Mouse (Mus musculus) heart, adult 2 months (tissue): ENCODE data around the gene Glis3. TPM values are rescaled to one million over a fixed set of nuclear protein-coding genes. Genes with fewer than 3 reads are reported as not detected.

Source experiments
- DNase-seq, 2 experiments: peaks; one replicate each; pipeline ENCODE4 v3.0.0; 2021
- H3K27ac ChIP-seq: fragments of 200-600 bp; 2 replicates; pipeline ENCODE4 v1.8.1; 2022
- H3K27me3 ChIP-seq: fragments of 200-500 bp; 2 replicates; pipeline ENCODE4 v1.6.1; 2012; ENCODE audit warnings: mild to moderate bottlenecking, low read length, inconsistent platforms, mixed read lengths; ENCODE audit not compliant: control insufficient read depth, insufficient read depth
- H3K36me3 ChIP-seq: fragments of 200-500 bp; 2 replicates; pipeline ENCODE4 v1.6.1; 2012; ENCODE audit warnings: low read length, inconsistent platforms; ENCODE audit not compliant: control insufficient read depth, insufficient read depth
- H3K4me1 ChIP-seq: fragments of 200-500 bp; 2 replicates; pipeline ENCODE4 v1.6.1; 2011; ENCODE audit warnings: low read length; ENCODE audit not compliant: control insufficient read depth, insufficient read depth
- H3K4me3 ChIP-seq: fragments of 200-600 bp; 2 replicates; pipeline ENCODE4 v1.8.1; 2022
- H3K79me2 ChIP-seq: fragments of 200-500 bp; replicated peaks from 2 replicates; pipeline ENCODE4 v1.6.1; 2012; ENCODE audit warnings: mild to moderate bottlenecking, inconsistent platforms, low read length, moderate library complexity, mixed read lengths; ENCODE audit not compliant: control insufficient read depth, insufficient read depth
- H3K9ac ChIP-seq: fragments of 200-500 bp; 2 replicates; pipeline ENCODE4 v1.6.1; 2012; ENCODE audit warnings: low read depth, mild to moderate bottlenecking, control low read depth, inconsistent platforms, low read length, mixed read lengths
- CTCF ChIP-seq: fragments of 200-600 bp; IDR thresholded peaks from 2 replicates; pipeline ENCODE4 v1.8.1; 2022; ENCODE audit warnings: antibody characterized with exemption, mild to moderate bottlenecking, moderate library complexity
- EP300 ChIP-seq: fragments of 200-500 bp; IDR thresholded peaks from 2 replicates; pipeline ENCODE4 v1.6.1; 2011; ENCODE audit warnings: low read depth, low read length, control low read depth; ENCODE audit not compliant: insufficient read depth
- POLR2A ChIP-seq: fragments of 200-500 bp; IDR thresholded peaks from 2 replicates; pipeline ENCODE4 v1.6.1; 2011; ENCODE audit warnings: mild to moderate bottlenecking, low read depth, low read length, control low read depth; ENCODE audit not compliant: insufficient read depth
- WGBS: fragments of 180-500 bp; shearing (Covaris S2); methylation state at CpG from one replicate; pipeline ENCODE4 v1.1.7; 2018; 5-methylcytosine and 5-hydroxymethylcytosine counted together
- intact Hi-C: fragments of 180-260 bp; cut with DNase I; formaldehyde crosslinking; loops from one replicate; pipeline ENCODE4 v1.15.1; 2025
- polyA plus RNA-seq: library from polyadenylated mRNA; depleted of rRNA; stranded (reverse); fragments of >200 nt; gene quantifications from 2 replicates; pipeline ENCODE4 v1.2.3, GENCODE M21; 2012
- total RNA-seq, 2 experiments: library from RNA; stranded (reverse); gene quantifications; 2 replicates each; pipeline ENCODE4 v1.2.3; 2021

Glis3 gene
- total and polyA plus RNA-seq, 3 experiments: 0.55 to 1.3 (median 1.1) TPM

DNA sequence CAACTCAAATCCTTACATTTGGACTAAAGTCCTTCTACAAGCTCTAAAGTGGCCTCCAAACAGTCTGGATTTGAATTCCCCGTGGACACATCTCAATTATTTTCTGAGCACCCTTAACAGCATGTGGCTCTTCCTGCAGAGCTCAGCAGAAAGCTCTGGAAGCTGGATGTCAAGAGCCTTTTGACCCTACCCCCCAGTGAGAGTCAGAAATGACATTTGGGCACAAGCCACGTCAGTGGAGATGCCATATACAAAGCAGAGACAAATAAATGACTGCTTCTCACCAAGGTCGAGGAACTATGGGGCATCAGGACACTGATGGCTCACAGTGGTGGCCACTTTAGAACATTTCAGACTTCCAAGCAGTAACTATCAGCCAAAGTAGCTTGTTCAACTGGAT is 146.3 kb downstream of the Glis3 start:
- Histone ChIP-seq H3K27me3 (no peaks in the 10 kb centered on the region; the same call in 1 of the 2 replicates), H3K27ac (no peak overlapping the region), H3K4me3 (no peak overlapping the region), H3K36me3 (no peaks in the 10 kb centered on the region), H3K4me1 (no peaks in the 10 kb centered on the region), H3K9ac (no peak overlapping the region), H3K79me2 (no peaks in the 10 kb centered on the region)
- WGBS: 60% methylated on average over 3 of the region's 3 CpGs
- TF ChIP-seq CTCF: no peak
- intact Hi-C loops: loop anchor here (10.0 kb wide), 1 partner anchor 369 kb away; no protein-coding TSS in a partner anchor
- DNase-seq: no peak

DNA sequence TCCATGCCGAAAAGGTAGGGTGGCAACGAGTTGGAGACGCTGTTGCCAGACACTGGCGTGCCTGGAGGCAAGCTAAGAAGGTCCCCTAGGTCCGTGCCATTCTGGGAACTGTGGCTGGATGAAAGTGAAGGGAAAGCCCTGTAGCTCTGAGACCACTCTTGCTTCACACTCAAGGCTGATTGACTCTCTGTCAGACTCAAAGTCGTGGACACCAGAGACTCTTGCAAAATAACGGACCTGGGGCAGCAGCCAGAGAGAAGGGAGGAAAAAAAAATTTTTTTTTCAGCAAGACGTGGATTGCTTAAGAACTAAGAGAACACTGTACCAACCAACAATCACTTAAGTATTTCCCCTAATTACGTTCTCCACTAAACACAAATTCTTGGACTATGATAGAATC is 148.1 kb downstream of the Glis3 start:
- TF ChIP-seq POLR2A: no peak
- TF ChIP-seq CTCF: no peak
- no peak for TF ChIP-seq EP300
- Histone ChIP-seq H3K4me3 (no peak overlapping the region), H3K9ac (no peak overlapping the region), H3K27ac (no peak overlapping the region), H3K79me2 (no peaks in the 10 kb centered on the region), H3K27me3 (no peaks in the 10 kb centered on the region; the same call in 1 of the 2 replicates), H3K4me1 (no peaks in the 10 kb centered on the region), H3K36me3 (no peaks in the 10 kb centered on the region)
- peak in 1 of 2 experiments; percentile 7 for DNase-seq
- intact Hi-C loops: loop anchor here (10.0 kb wide), 1 partner anchor 367 kb away; no protein-coding TSS in a partner anchor
- WGBS: 80% methylated on average over 9 of the region's 9 CpGs

DNA sequence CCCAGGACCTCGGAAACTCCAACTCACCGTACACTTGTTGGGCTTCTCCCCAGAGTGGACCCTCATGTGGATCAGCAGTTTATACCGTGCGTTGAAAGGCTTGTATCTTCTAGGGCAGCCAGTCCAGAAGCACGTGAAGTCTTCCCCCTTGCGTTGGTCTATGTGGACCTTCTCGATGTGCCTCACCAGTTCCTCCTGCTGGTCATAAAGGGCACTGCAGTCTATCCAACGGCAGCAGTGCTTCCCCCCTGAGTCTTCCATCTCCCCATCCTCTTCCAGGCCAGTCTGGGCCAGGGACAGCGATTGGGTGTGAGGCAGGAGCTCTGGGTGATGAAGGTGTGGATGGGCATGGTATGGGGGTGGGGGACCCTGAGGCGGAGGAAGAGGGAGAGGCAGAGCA is 149.0 kb downstream of the Glis3 start:
- intact Hi-C loops: loop anchor here (10.0 kb wide), 1 partner anchor 366 kb away; no protein-coding TSS in a partner anchor
- Histone ChIP-seq H3K4me3 (no peak overlapping the region), H3K36me3 (no peaks in the 10 kb centered on the region), H3K27ac (no peak overlapping the region), H3K9ac (no peak overlapping the region), H3K4me1 (no peaks in the 10 kb centered on the region), H3K79me2 (no peaks in the 10 kb centered on the region), H3K27me3 (no peaks in the 10 kb centered on the region; the same call in 1 of the 2 replicates)
- 64% methylated on average over 10 of the region's 10 CpGs for WGBS
- peak; percentile 76 for TF ChIP-seq CTCF
- no peak for TF ChIP-seq POLR2A
- DNase-seq: peak; percentile 12 to 35

DNA sequence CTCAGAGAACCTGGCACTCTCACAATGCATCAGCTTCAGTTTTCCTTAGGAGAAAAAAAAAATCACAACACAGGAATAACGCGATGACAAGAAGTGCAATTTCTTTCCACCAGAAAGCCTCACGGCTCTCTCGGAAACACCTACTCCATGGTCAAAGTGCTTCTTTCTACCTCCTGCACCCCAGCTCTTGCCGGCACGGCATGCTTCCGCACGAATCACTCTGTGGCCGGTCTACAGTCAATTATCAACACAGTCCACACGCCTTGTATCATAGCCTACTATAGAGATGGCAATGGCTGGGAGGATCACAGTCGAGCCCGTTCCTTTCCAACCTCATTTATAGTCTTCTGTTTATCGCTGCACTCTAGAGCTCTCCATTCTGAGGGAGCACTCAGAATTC is 150.9 kb downstream of the Glis3 start:
- H3K4me1 ChIP-seq: no peaks in the 10 kb centered on the region
- no peak for DNase-seq
- no peak for TF ChIP-seq EP300
- TF ChIP-seq CTCF: no peak
- no peak overlapping the region for H3K27ac ChIP-seq
- no peaks in the 10 kb centered on the region for H3K36me3 ChIP-seq
- no peak overlapping the region for H3K9ac ChIP-seq
- no peak overlapping the region for H3K4me3 ChIP-seq
- WGBS: 90% methylated on average over 13 of the region's 13 CpGs
- intact Hi-C loops: no loop called here
- H3K27me3 ChIP-seq: no peaks in the 10 kb centered on the region; the same call in 1 of the 2 replicates
- H3K79me2 ChIP-seq: no peaks in the 10 kb centered on the region

DNA sequence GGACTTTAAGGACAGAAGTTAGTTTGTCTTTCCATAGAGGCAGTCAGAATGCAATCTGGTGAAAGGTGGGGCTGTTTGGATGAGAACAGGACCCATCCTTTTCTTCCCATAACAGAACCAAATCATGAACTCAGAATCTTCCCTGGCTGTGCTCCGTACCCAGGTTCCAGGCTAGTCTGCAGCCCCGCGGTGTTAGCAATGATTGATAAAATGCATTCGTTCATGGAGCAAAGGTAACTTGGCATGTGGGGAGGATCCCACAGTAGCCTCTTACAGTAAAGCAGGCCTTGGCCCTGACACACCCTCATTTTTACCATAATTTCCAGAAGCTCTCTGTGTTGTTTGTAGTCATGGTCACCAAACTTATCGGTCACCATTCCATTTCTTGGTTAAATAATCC is 152.4 kb downstream of the Glis3 start:
- DNase-seq: no peak
- WGBS: 93% methylated on average over 5 of the region's 5 CpGs
- Histone ChIP-seq H3K79me2 (no peaks in the 10 kb centered on the region), H3K4me1 (no peaks in the 10 kb centered on the region), H3K27ac (no peak overlapping the region), H3K36me3 (no peaks in the 10 kb centered on the region), H3K4me3 (no peak overlapping the region), H3K9ac (no peak overlapping the region), H3K27me3 (no peaks in the 10 kb centered on the region; the same call in 1 of the 2 replicates)
- intact Hi-C loops: no loop called here
- no peak for TF ChIP-seq CTCF

DNA sequence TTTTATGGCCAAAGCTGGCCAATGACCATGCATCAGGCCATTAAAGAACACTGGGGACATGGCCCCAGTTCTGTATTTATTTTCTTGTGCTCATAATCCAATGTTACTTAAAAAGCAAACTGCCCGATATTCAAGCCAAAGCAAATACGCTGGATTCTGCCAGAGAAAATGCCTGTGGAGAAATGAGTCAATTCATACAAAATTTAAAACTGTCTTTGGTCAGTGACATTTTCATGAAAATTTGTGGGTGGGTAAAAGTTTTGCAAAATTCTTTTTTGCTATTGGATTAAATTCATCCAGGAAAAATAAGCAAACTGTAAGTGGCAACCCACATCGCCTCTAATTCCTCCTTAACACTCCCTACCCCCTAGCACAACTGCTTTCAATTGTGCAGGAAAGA is 154.5 kb downstream of the Glis3 start:
- TF ChIP-seq CTCF: no peak
- TF ChIP-seq POLR2A: no peak
- no peak for TF ChIP-seq EP300
- Histone ChIP-seq H3K36me3 (no peaks in the 10 kb centered on the region), H3K4me1 (no peaks in the 10 kb centered on the region), H3K4me3 (no peak overlapping the region), H3K27me3 (no peaks in the 10 kb centered on the region; the same call in 1 of the 2 replicates), H3K9ac (no peak overlapping the region), H3K27ac (no peak overlapping the region), H3K79me2 (no peaks in the 10 kb centered on the region)
- WGBS: 81% methylated on average over 3 of the region's 3 CpGs
- intact Hi-C loops: no loop called here
- no peak for DNase-seq

DNA sequence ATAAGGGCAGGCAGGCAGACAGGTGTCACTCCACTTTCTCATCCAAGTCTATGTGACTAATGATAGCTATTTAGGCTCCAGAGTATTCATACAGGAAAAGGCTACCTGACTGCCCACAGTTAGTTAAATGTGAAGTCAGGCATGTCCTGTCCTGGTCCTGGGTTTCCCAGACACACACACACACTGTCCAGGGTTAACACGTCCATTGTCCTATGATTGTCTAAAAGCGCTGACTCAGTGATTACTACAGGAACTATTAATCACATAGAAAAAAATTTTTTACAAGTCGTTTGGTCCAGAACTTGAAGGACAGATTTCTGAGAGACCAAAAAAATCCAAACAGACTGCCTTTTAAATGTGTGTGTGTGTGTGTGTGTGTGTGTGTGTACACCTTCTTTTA is 157.6 kb downstream of the Glis3 start:
- no peak overlapping the region for H3K27ac ChIP-seq
- intact Hi-C loops: no loop called here
- no peaks in the 10 kb centered on the region for H3K4me1 ChIP-seq
- TF ChIP-seq POLR2A: no peak
- no peak for TF ChIP-seq EP300
- TF ChIP-seq CTCF: no peak
- no peaks in the 10 kb centered on the region for H3K27me3 ChIP-seq
- no peaks in the 10 kb centered on the region for H3K79me2 ChIP-seq
- no peak overlapping the region for H3K9ac ChIP-seq
- H3K4me3 ChIP-seq: no peak overlapping the region
- 67% methylated on average over 3 of the region's 3 CpGs for WGBS
- no peak for DNase-seq
- no peaks in the 10 kb centered on the region for H3K36me3 ChIP-seq
